Mouse (Mus musculus) MEL (cell line): ENCODE results near the gene Ptk7.

Source experiments
- CHD1 ChIP-seq: IDR thresholded peaks from 2 replicates; pipeline ENCODE4 v1.6.1; 2012; ENCODE audit warnings: low read depth, mild to moderate bottlenecking, inconsistent platforms, low read length, improper control_type of control experiment
- CTCF ChIP-seq, 3 experiments: IDR thresholded peaks in 2 of 3; conservative IDR thresholded peaks in 1 of 3; 2 replicates each; pipeline ENCODE4 v1.5.1; 2011 to 2012; ENCODE audit warnings: low read length in 3 of 3, low read depth in 2 of 3, mild to moderate bottlenecking in 2 of 3, improper control_type of control experiment in 1 of 3, inconsistent platforms in 1 of 3, mixed read lengths in 1 of 3, moderate library complexity in 1 of 3; ENCODE audit not compliant: control insufficient read depth in 1 of 3, insufficient read depth in 1 of 3, poor library complexity in 1 of 3, severe bottlenecking in 1 of 3
- ETS1 ChIP-seq: IDR thresholded peaks from 2 replicates; pipeline ENCODE4 v1.6.1; 2012; ENCODE audit warnings: low read depth, mild to moderate bottlenecking, inconsistent platforms, low read length, improper control_type of control experiment, moderate library complexity
- GABPA ChIP-seq: IDR thresholded peaks from 2 replicates; pipeline ENCODE4 v1.6.1; 2012; ENCODE audit warnings: low read depth, mild to moderate bottlenecking, inconsistent platforms, low read length, improper control_type of control experiment, moderate library complexity
- GATA1 ChIP-seq: IDR thresholded peaks from 2 replicates; pipeline ENCODE4 v1.6.1; 2011; ENCODE audit warnings: low read depth, low read length, improper control_type of control experiment
- MAFK ChIP-seq: IDR thresholded peaks from 2 replicates; pipeline ENCODE4 v1.6.1; 2011; ENCODE audit warnings: low read depth, mild to moderate bottlenecking, low read length, improper control_type of control experiment, borderline replicate concordance
- MAZ ChIP-seq: IDR thresholded peaks from 2 replicates; pipeline ENCODE4 v1.6.1; 2012; ENCODE audit warnings: low read depth, mild to moderate bottlenecking, inconsistent platforms, low read length, improper control_type of control experiment
- POLR2A ChIP-seq, 2 experiments: IDR thresholded peaks; 2 replicates each; pipeline ENCODE4 v1.6.1; 2011 to 2012; ENCODE audit warnings: low read length in 2 of 2, mild to moderate bottlenecking in 2 of 2, control low read depth in 1 of 2, improper control_type of control experiment in 1 of 2, low read depth in 1 of 2, moderate library complexity in 1 of 2; ENCODE audit not compliant: control insufficient read depth in 1 of 2, insufficient read depth in 1 of 2, poor library complexity in 1 of 2
- RAD21 ChIP-seq: IDR thresholded peaks from 2 replicates; pipeline ENCODE4 v1.6.1; 2011; ENCODE audit warnings: mild to moderate bottlenecking, low read depth, low read length, improper control_type of control experiment
- RCOR1 ChIP-seq: IDR thresholded peaks from 2 replicates; pipeline ENCODE4 v1.6.1; 2012; ENCODE audit warnings: low read depth, mild to moderate bottlenecking, inconsistent platforms, low read length, improper control_type of control experiment
- UBTF ChIP-seq: IDR thresholded peaks from 2 replicates; pipeline ENCODE4 v1.6.1; 2012; ENCODE audit warnings: low read depth, mild to moderate bottlenecking, inconsistent platforms, low read length, improper control_type of control experiment, moderate library complexity, borderline replicate concordance; ENCODE audit not compliant: insufficient read depth
- USF1 ChIP-seq: IDR thresholded peaks from 2 replicates; pipeline ENCODE4 v1.6.1; 2014; ENCODE audit warnings: low read depth, mild to moderate bottlenecking, inconsistent platforms, low read length, improper control_type of control experiment, moderate library complexity
- USF2 ChIP-seq, 2 experiments: IDR thresholded peaks; 2 replicates each; pipeline ENCODE4 v1.6.1; 2011 to 2012; ENCODE audit warnings: improper control_type of control experiment in 2 of 2, low read length in 2 of 2, borderline replicate concordance in 1 of 2, inconsistent platforms in 1 of 2, low read depth in 1 of 2, mild to moderate bottlenecking in 1 of 2; ENCODE audit not compliant: insufficient read depth in 1 of 2

DNA sequence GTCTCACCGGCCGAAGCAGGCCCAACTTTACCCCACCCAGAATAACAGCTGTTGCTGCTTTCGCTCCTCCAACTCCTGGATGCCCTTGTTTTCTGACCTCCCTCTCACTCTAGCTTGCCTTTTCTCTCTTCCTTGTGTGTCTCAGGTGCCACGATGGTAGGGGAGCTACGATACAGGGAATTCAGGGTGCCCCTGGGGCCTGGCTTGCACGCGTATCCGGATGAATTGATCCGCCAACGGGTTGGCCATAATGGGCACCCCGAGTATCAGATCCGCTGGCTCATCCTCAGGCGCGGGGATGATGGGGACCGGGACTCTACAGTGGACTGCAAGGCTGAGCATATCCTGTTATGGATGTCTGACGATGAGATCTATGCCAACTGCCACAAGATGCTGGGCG lies 22.0 kb upstream of the Ptk7 start:
- TF ChIP-seq MAFK (no peak), POLR2A (IDR thresholded peaks at IDR 0.05; ENCODE audit: control insufficient read depth in 1 of 2, insufficient read depth in 1 of 2, low read depth in 1 of 2, low read length in 2 of 2, poor library complexity in 1 of 2) (no peak; a peak in 1 of 4 replicates), GATA1 (no peak), USF2 (IDR thresholded peaks at IDR 0.05; ENCODE audit: borderline replicate concordance in 1 of 2, insufficient read depth in 1 of 2, low read depth in 1 of 2, low read length in 2 of 2) (no peak), RCOR1 (no peak), CTCF (IDR thresholded peaks at IDR 0.05 in 2 of 3, conservative IDR thresholded peaks at IDR 0.05 in 1 of 3; ENCODE audit: control insufficient read depth in 1 of 3, insufficient read depth in 1 of 3, low read depth in 2 of 3, low read length in 3 of 3, poor library complexity in 1 of 3, severe bottlenecking in 1 of 3) (no peak), USF1 (no peak), ETS1 (no peak), UBTF (no peak), MAZ (no peak), GABPA (no peak), CHD1 (no peak), RAD21 (no peak)
